Mouse (Mus musculus) cerebellum, adult 2 months (tissue): ENCODE data around the gene Lix1l.

Source experiments
- CTCF ChIP-seq: fragments of 200-500 bp; IDR thresholded peaks from 2 replicates; pipeline ENCODE4 v1.5.1; 2011; ENCODE audit warnings: low read depth, mild to moderate bottlenecking, control low read depth, low read length, moderate library complexity, borderline replicate concordance; ENCODE audit not compliant: insufficient read depth
- POLR2A ChIP-seq: fragments of 200-500 bp; IDR thresholded peaks from 2 replicates; pipeline ENCODE4 v1.6.1; 2011; ENCODE audit warnings: low read length, control low read depth, borderline replicate concordance; ENCODE audit not compliant: insufficient read depth

- TF ChIP-seq POLR2A = no peak
- no peak for TF ChIP-seq CTCF
These were observed 42.2 kb upstream of the Lix1l start for GRCm38 (mm10) chr3:96558668-96559196.
